Mouse (Mus musculus): Measurements from ENCODE around the gene Ssu72. TPM values are rescaled to one million over a fixed set of nuclear protein-coding genes. Genes with fewer than 3 reads are reported as not detected.

Gene Ssu72
- total and polyA plus RNA-seq, 3 experiments, result 140 to 267 (median 170) TPM

DNA sequence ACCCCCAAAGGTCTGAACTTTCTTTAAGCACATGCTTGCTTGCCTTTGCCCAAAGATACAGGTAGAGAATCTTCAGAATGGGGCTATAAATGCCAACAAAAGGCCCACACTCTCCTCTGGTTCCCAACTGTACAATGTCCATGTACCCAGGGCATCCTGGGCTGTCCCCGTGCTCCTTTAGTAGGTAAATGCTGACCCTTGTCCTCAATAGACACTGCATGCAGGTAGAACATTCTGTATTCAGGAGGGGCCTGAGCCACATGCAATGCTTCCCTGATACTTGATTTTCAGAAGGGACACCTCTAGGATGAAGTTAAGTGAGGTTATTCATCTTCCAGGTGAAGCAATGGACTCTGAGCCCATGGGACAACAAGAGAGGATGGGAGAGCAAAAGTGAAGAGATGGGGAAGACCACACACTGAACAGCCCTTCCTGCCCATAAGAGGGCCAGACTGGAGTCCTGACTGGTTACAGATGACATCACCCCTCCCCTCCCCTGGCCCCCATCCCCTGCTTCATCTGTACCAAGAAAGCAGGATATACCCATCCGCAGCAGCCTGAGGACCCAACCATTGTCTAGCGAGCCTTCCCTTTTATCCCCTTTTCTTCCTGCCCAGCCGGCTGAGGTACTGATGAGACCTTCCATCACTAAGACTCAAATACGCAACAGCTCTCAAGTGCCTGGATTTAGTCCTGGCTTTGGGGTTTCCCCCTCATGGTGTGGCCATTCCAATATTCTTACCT is 68.9 kb downstream of the Ssu72 start:
- Histone ChIP-seq H3K4me3 (ENCODE audit: control insufficient read depth in 1 of 2, insufficient read depth in 1 of 2, low read depth in 2 of 2, low read length in 2 of 2) (no peak overlapping the region), H3K36me3 (ENCODE audit: control insufficient read depth in 1 of 2, insufficient read depth in 2 of 2, low read length in 2 of 2) (peaks cover 0 to 8% of the 10 kb centered on the region in 2 experiments; a peak in 2 of 4 replicates), H3K27ac (ENCODE audit: control insufficient read depth, low read depth, low read length) (no peak overlapping the region), H3K79me2 (ENCODE audit: control insufficient read depth, insufficient read depth, low read length, poor library complexity) (peaks cover 3% of the 10 kb centered on the region; the same call in 1 of the 2 replicates), H3K9ac (ENCODE audit: control insufficient read depth, low read depth, low read length, poor library complexity, severe bottlenecking) (no peak overlapping the region), H3K4me1 (ENCODE audit: control insufficient read depth in 1 of 2, insufficient read depth in 2 of 2, low read length in 2 of 2) (peaks cover 6 to 31% of the 10 kb centered on the region in 2 experiments), H3K27me3 (ENCODE audit: control insufficient read depth in 1 of 2, insufficient read depth in 2 of 2, low read length in 2 of 2) (no peaks in the 10 kb centered on the region), H3K9me3 (replicated peaks; ENCODE audit: insufficient read depth, low read length) (no peaks in the 10 kb centered on the region)
- no peak for DNase-seq (ENCODE audit: low read depth, low spot score)
- no peak for TF ChIP-seq ZC3H11A (IDR thresholded peaks at IDR 0.05; ENCODE audit: low read depth, low read length)
- TF ChIP-seq USF1 (IDR thresholded peaks at IDR 0.05; ENCODE audit: low read depth, low read length), result no peak

DNA sequence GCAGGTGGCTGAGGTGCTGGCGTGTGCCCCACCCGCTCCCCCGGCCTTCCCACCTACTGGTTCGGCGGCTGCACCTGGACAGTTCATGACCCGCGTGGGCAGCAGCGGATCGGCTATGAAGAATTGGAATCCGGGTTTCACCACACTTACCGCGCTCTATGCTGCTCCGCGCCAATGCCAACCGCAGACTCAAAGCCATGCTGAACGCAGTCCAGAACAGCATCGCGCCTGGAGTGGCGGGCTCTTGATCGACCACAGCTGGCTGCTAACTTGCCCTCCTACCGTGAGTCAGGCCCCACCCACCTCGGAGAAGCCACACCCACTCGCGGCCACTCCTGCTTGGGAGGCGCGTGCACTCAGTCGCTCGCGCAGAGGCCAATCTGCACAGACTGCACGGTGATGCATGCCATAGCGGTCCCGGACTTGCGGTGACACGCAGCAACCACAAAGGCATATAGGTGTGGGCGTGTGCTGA is 69.7 kb downstream of the Ssu72 start, which contains the start of gene Vwa1:
Gene Vwa1, minus strand, starts transcription at position 419 of the 475 bp plus-strand sequence.
- peaks cover 6 to 30% of the 10 kb centered on the region in 2 experiments for H3K4me1 ChIP-seq (ENCODE audit: control insufficient read depth in 1 of 2, insufficient read depth in 2 of 2, low read length in 2 of 2)
- DNase-seq (ENCODE audit: low read depth, low spot score), result peak; percentile 83
- peak within 1 kb of the TSS; percentile 4 to 38; a peak in 2 of 4 replicates for H3K4me3 ChIP-seq (ENCODE audit: control insufficient read depth in 1 of 2, insufficient read depth in 1 of 2, low read depth in 2 of 2, low read length in 2 of 2)
- peak within 1 kb of the TSS; percentile 24; the same call in 1 of the 2 replicates for H3K9ac ChIP-seq (ENCODE audit: control insufficient read depth, low read depth, low read length, poor library complexity, severe bottlenecking)
- peaks cover 3% of the 10 kb centered on the region; the same call in 1 of the 2 replicates for H3K79me2 ChIP-seq (ENCODE audit: control insufficient read depth, insufficient read depth, low read length, poor library complexity)
- peaks cover 0 to 8% of the 10 kb centered on the region in 2 experiments; a peak in 2 of 4 replicates for H3K36me3 ChIP-seq (ENCODE audit: control insufficient read depth in 1 of 2, insufficient read depth in 2 of 2, low read length in 2 of 2)
- H3K27ac ChIP-seq (ENCODE audit: control insufficient read depth, low read depth, low read length), result no peak within 1 kb of the TSS
- TF ChIP-seq MAZ (IDR thresholded peaks at IDR 0.05; ENCODE audit: low read depth, low read length) (no peak), MYB (IDR thresholded peaks at IDR 0.05; ENCODE audit: low read depth, low read length) (no peak), POLR2AphosphoS2 (IDR thresholded peaks at IDR 0.05; ENCODE audit: low read length) (no peak), MAX (IDR thresholded peaks at IDR 0.05; ENCODE audit: low read length) (peak; percentile 57; the same call in 1 of the 2 replicates), CHD2 (IDR thresholded peaks at IDR 0.05; ENCODE audit: low read length) (no peak), SIN3A (IDR thresholded peaks at IDR 0.05; ENCODE audit: low read length) (peak; percentile 38; the same call in 1 of the 2 replicates), NRF1 (IDR thresholded peaks at IDR 0.05; ENCODE audit: insufficient read depth, low read depth, low read length, poor library complexity, severe bottlenecking) (peak; percentile 19; the same call in 1 of the 2 replicates)
- no peaks in the 10 kb centered on the region for H3K27me3 ChIP-seq (ENCODE audit: control insufficient read depth in 1 of 2, insufficient read depth in 2 of 2, low read length in 2 of 2)
- no peaks in the 10 kb centered on the region for H3K9me3 ChIP-seq (replicated peaks; ENCODE audit: insufficient read depth, low read length)

DNA sequence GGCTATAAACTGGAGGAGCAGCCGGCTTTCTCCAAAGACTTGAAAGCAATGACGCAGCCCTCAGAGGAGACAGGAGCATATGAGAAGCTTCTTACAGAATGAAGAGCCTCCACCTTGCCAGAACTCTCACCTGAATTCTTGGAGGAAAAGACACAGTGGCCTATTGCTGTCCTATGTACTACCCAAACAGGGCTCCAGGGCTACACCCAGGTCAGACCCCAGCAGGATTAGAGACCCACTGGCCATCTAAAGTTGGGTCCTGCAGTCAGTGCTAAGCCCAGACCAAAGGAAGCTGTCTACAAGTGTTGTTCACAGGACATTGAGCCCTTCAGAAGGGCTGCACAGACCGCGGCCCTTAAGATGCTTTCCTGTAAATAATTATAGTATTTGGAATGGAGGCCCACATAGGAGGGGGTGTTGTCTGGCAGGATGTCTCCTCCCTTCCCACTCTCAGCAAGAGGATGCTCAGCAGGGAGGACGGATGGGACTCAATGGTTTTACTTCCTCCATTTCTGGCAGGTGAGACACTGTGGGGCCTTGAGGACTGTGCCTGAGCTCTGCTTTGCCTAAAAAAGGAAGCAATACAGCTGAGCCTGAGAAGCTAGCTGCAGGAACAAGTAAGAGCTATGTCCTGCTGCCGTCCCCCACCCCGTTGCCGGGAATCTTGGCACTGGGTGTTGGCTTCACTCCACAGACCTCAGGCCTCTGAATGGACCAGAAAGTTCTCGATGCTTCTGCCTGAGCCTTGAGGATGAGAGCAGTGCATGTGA is 70.6 kb downstream of the Ssu72 start:
- peak; percentile 59 for DNase-seq (ENCODE audit: low read depth, low spot score)

More for the DNA sequence above, 70.6 kb downstream of the Ssu72 start:
- peaks cover 6 to 26% of the 10 kb centered on the region in 2 experiments for H3K4me1 ChIP-seq (ENCODE audit: control insufficient read depth in 1 of 2, insufficient read depth in 2 of 2, low read length in 2 of 2)
- H3K9ac ChIP-seq (ENCODE audit: control insufficient read depth, low read depth, low read length, poor library complexity, severe bottlenecking), result no peak overlapping the region
- H3K36me3 ChIP-seq (ENCODE audit: control insufficient read depth in 1 of 2, insufficient read depth in 2 of 2, low read length in 2 of 2), result peaks cover 0 to 8% of the 10 kb centered on the region in 2 experiments; a peak in 2 of 4 replicates
- H3K9me3 ChIP-seq (replicated peaks; ENCODE audit: insufficient read depth, low read length), result no peaks in the 10 kb centered on the region
- TF ChIP-seq ETS1 (IDR thresholded peaks at IDR 0.05; ENCODE audit: low read depth, low read length) (no peak), KAT2A (conservative IDR thresholded peaks at IDR 0.05; ENCODE audit: low read depth, low read length) (no peak), USF2 (IDR thresholded peaks at IDR 0.05; ENCODE audit: borderline replicate concordance in 1 of 2, insufficient read depth in 1 of 2, low read depth in 1 of 2, low read length in 2 of 2) (no peak), GATA1 (IDR thresholded peaks at IDR 0.05; ENCODE audit: low read depth, low read length) (no peak), POLR2A (IDR thresholded peaks at IDR 0.05; ENCODE audit: control insufficient read depth in 1 of 2, insufficient read depth in 1 of 2, low read depth in 1 of 2, low read length in 2 of 2, poor library complexity in 1 of 2) (no peak), EP300 (IDR thresholded peaks at IDR 0.05; ENCODE audit: low read depth in 1 of 2, low read length in 2 of 2) (no peak), USF1 (IDR thresholded peaks at IDR 0.05; ENCODE audit: low read depth, low read length) (no peak), POLR2AphosphoS5 (IDR thresholded peaks at IDR 0.05; ENCODE audit: borderline replicate concordance, low read depth, low read length) (no peak), MEF2A (IDR thresholded peaks at IDR 0.05; ENCODE audit: extremely low read depth, insufficient replicate concordance, low read depth, low read length, poor library complexity, severe bottlenecking) (no peak), NRF1 (IDR thresholded peaks at IDR 0.05; ENCODE audit: insufficient read depth, low read depth, low read length, poor library complexity, severe bottlenecking) (no peak), ZNF384 (IDR thresholded peaks at IDR 0.05; ENCODE audit: low read depth, low read length) (no peak), CHD2 (IDR thresholded peaks at IDR 0.05; ENCODE audit: low read length) (no peak), MXI1 (IDR thresholded peaks at IDR 0.05; ENCODE audit: low read depth, low read length) (no peak)
- H3K4me3 ChIP-seq (ENCODE audit: control insufficient read depth in 1 of 2, insufficient read depth in 1 of 2, low read depth in 2 of 2, low read length in 2 of 2), result no peak overlapping the region
- no peaks in the 10 kb centered on the region for H3K79me2 ChIP-seq (ENCODE audit: control insufficient read depth, insufficient read depth, low read length, poor library complexity)
- H3K27ac ChIP-seq (ENCODE audit: control insufficient read depth, low read depth, low read length), result no peak overlapping the region
- H3K27me3 ChIP-seq (ENCODE audit: control insufficient read depth in 1 of 2, insufficient read depth in 2 of 2, low read length in 2 of 2), result no peaks in the 10 kb centered on the region

Measured in MEL (cell line).